Mouse (Mus musculus): ENCODE results near the gene Gm20388.

Gene Gm20388

GRCm38 (mm10) chr8:124098953-124099622 lies 4188.4 kb downstream of the Gm20388 start:
- peak in 1 of 2 experiments; percentile 15 for DNase-seq (ENCODE audit: low spot score in 2 of 2)

GRCm38 (mm10) chr8:124099623-124099965 lies 4189.0 kb downstream of the Gm20388 start:
- DNase-seq (ENCODE audit: low spot score in 2 of 2): no peak

GRCm38 (mm10) chr8:124105869-124106268 lies 4195.2 kb downstream of the Gm20388 start:
- no peak for DNase-seq (ENCODE audit: low spot score in 2 of 2)

GRCm38 (mm10) chr8:124106328-124107195 lies 4195.9 kb downstream of the Gm20388 start:
- DNase-seq (ENCODE audit: low spot score in 2 of 2): no peak

GRCm38 (mm10) chr8:124113108-124113507 lies 4202.5 kb downstream of the Gm20388 start:
- DNase-seq (ENCODE audit: low spot score in 2 of 2): no peak

- DNase-seq (ENCODE audit: low spot score in 2 of 2): no peak
Measured at GRCm38 (mm10) chr8:124125241-124125640, 4214.6 kb downstream of the Gm20388 start.

GRCm38 (mm10) chr8:124137261-124137660 lies 4226.6 kb downstream of the Gm20388 start:
- no peak for DNase-seq (ENCODE audit: low spot score in 2 of 2)

- DNase-seq (ENCODE audit: low spot score in 2 of 2): no peak
Measured at GRCm38 (mm10) chr8:124140211-124140790, 4229.7 kb downstream of the Gm20388 start.

- DNase-seq (ENCODE audit: low spot score in 2 of 2): no peak
Measured at GRCm38 (mm10) chr8:124140868-124141431, 4230.3 kb downstream of the Gm20388 start.

GRCm38 (mm10) chr8:124141681-124142391 lies 4231.2 kb downstream of the Gm20388 start:
- DNase-seq (ENCODE audit: low spot score in 2 of 2): peak in 1 of 2 experiments; percentile 56

- no peak for DNase-seq (ENCODE audit: low spot score in 2 of 2)
Measured at GRCm38 (mm10) chr8:124143003-124143402, 4232.4 kb downstream of the Gm20388 start.

- no peak for DNase-seq (ENCODE audit: low spot score in 2 of 2)
Measured at GRCm38 (mm10) chr8:124143871-124144618, 4233.4 kb downstream of the Gm20388 start.

GRCm38 (mm10) chr8:124144619-124144980 lies 4234.0 kb downstream of the Gm20388 start:
- DNase-seq (ENCODE audit: low spot score in 2 of 2): no peak

GRCm38 (mm10) chr8:124146286-124146685 lies 4235.6 kb downstream of the Gm20388 start:
- DNase-seq (ENCODE audit: low spot score in 2 of 2): no peak

- no peak for DNase-seq (ENCODE audit: low spot score in 2 of 2)
Measured at GRCm38 (mm10) chr8:124150009-124150408, 4239.4 kb downstream of the Gm20388 start.

GRCm38 (mm10) chr8:124150536-124150935 lies 4239.9 kb downstream of the Gm20388 start:
- DNase-seq (ENCODE audit: low spot score in 2 of 2): no peak

GRCm38 (mm10) chr8:124151881-124152280 lies 4241.2 kb downstream of the Gm20388 start:
- DNase-seq (ENCODE audit: low spot score in 2 of 2): no peak

GRCm38 (mm10) chr8:124152771-124153170 lies 4242.1 kb downstream of the Gm20388 start:
- no peak for DNase-seq (ENCODE audit: low spot score in 2 of 2)

- DNase-seq (ENCODE audit: low spot score in 2 of 2): no peak
Measured at GRCm38 (mm10) chr8:124156324-124156723, 4245.7 kb downstream of the Gm20388 start.

GRCm38 (mm10) chr8:124161683-124162082 lies 4251.0 kb downstream of the Gm20388 start:
- no peak for DNase-seq (ENCODE audit: low spot score in 2 of 2)

GRCm38 (mm10) chr8:124163258-124163657 lies 4252.6 kb downstream of the Gm20388 start:
- DNase-seq (ENCODE audit: low spot score in 2 of 2): no peak

Data from left cerebral cortex, adult 9 months (tissue).